Mouse (Mus musculus): ENCODE data around the gene Gm12695.

GRCm38 (mm10) chr4:96725415-96726055 is 59.5 kb downstream of the Gm12695 start:
- TF ChIP-seq CTCF (IDR thresholded peaks at IDR 0.05; ENCODE audit: extremely low read depth, insufficient read depth, low read length) (no peak), POLR2A (IDR thresholded peaks at IDR 0.05; ENCODE audit: extremely low read depth, insufficient read depth, low read length) (no peak)
